Mouse (Mus musculus) adrenal gland, adult 2 months (tissue): ENCODE results near the gene Asic2. TPM values are rescaled to one million over a fixed set of nuclear protein-coding genes. Genes with fewer than 3 reads are reported as not detected.
A peak's percentile ranks its signal among the peaks of the same experiment; 100 is the strongest.

Experiments
- DNase-seq: peaks from one replicate; pipeline ENCODE4 v3.0.0; 2021
- polyA plus RNA-seq: library from polyadenylated mRNA; depleted of rRNA; stranded (reverse); fragments of >200 nt; gene quantifications from 2 replicates; pipeline ENCODE4 v1.2.3, GENCODE M21; 2012
- total RNA-seq, 2 experiments: library from RNA; stranded (reverse); gene quantifications; 2 replicates each; pipeline ENCODE4 v1.2.3; 2021

The Asic2 gene
- total and polyA plus RNA-seq, 3 experiments: 1.9 to 2.7 (median 2.1) TPM

DNA sequence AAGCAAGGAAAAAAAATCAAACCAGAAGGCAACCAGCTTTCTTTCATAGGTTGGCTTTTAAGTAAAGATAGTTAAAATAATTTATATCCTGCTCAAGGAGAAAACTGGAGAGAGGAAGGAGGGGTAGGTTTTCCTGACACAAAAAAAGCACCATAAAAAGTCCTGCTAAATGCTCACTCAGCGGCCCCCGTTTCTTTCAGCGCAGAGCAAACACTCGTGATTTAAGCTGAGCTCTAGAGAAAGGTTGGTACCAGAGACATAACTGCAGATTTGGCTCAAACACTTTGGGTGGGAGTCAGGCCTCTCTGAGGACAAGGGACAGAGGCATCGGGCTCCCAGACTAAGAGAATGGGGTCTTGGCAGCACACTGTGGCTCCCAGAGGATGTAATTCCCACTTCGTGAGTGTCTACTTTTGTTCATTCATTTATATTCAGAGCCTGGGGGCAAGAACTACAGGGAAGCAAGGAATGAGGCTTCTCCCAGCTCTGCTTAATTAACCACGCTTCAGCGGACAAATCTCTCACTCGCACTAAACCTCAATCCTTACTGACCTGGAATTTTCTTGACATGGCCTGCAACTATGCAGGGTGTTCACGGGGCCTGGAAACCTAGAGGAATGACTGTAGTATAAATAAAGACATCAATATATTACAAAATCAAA, 965.4 kb downstream of the Asic2 start:
- DNase-seq: no peak

DNA sequence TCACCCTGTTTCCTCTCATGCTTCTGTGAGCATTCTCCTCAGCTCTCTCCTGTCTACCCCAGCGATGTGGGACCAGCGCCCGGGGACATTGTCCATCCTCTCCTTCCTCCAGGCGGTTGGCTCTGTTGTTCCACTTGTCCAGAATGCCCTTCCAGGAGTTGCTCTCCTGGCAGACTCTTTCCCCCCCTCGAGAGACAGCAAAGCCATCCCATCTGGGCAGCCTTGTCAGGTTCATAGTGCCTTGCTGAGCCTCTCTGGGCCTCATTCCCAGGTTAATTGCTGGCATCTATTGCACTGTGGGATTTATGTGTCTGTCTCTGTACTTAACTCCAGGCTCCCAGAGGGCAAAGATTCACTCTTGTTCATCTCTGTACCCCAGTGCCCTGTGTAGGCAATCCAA, 972.6 kb downstream of the Asic2 start:
- no peak for DNase-seq

DNA sequence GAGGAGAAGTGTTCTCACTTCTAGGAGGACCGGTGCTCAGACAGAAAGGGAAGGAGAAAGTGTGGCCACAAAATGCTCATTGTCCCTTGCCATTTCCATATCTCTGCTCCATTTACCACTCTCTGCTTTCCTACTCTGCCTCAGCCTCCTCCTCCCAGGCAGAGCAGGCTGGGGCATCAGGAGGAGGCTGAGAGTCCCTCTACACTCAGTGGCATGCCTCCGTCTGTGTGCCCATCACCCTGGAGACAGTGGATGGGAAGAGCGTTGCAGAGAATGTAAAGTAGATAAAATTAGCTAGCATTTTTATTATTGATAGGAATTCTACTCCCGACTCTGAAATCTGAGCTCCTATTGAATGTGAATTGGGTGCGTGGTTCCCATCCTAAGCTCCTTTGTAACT, 984.7 kb downstream of the Asic2 start:
- no peak for DNase-seq

DNA sequence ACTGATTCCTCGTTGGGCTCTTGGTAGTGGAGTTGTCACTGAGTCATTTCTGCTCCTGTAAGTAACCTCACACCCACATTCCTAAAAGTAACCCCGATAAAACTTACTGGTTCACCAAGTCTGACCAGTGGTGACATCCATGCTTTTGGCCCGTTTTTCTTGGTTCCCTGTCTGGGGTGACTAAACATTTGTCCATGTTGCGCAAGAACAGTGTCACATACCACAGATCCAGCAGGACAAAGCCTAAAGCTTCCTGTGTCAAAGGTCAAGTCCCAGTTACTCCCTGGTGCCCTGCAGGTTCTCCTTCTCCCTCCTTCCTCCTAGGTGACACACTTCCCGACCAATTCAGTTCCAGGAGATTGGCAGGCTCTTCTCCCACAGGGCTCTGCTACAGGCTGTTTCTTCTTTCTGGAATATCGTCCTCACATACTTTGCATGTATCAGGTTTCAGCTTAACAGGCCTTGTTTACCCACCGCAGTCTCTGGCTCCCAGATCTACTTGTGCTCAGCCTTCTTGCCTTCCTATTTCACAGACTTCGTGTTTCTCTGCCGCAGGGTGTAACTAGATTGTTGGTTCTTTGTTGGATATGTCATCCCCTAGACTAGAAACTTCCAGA, 991.9 kb downstream of the Asic2 start:
- peak; percentile 8 for DNase-seq

DNA sequence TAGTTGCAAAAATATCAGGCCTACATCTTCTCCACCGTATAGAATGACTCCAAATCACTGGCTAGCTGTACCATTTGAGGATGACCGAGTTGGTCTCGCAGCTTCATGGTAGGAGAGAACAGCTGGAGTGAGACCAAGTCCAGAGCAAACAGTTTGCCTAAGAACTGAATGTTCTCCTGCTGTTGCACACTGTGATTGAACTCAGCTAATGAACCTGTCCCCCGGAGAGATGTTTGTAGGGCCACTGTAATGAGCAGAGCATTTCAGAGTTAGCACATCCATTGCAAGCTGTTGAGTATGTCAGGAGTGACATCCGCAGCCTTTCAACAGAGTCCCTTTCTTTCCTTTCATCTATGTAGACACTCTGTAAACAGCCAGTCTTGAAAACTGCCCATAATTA, 993.6 kb downstream of the Asic2 start:
- DNase-seq: no peak

DNA sequence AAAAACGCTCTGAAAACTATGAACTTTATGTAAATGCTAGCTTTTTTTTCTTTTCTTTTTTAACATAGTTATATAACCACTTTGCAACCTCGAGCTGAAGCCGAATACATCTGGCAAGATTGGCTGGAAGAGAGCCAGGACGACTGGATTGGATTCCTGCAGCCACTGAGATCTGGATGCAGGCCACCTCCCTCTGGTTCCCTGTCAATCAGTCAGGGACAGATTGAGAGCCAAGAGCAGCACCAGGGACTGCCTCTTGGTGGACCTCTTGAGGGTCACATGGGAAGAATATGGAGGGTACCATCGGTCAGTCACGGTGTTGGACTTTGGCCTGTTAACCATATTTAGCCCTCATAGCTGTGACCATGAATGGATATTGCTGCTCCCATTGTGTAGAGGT, 994.3 kb downstream of the Asic2 start:
- DNase-seq: peak; percentile 52

DNA sequence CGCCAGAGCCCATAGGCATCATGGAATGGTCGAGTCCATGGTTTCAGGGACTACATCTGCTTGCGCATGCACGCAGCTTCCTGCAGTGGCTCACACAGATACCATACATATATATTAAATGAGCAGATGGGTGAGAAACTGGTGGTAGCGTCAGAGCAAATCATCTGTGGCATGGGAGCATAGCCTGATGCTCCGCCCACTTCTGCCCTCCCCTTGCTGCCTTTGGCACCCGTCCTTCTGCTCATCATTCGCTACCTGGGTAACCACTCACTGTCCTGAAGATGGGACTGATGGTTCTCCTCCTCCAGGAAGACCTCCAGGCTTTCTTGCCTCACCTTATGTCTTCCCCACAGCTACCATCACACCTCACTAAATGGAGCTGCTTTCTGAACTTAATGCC, 995.0 kb downstream of the Asic2 start:
- no peak for DNase-seq

DNA sequence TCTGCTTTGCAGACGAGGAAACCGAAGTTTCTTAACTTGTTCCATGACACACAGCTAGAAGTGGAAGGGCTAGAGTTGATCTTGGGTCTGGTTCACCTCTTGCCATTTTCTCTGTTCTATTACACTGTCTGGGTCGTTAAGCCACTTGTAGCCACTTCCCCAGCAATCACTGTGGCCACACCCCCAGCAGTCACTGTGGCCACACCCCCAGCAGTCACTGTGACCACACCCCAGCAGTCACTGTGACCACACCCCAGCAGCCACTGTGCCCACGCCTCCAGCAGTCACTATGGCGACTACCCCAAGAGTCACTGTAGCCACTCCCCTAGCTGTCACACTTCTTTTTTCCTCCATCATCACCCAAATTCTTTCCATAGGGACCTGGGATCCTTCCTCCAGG, 1000.7 kb downstream of the Asic2 start:
- DNase-seq: no peak

DNA sequence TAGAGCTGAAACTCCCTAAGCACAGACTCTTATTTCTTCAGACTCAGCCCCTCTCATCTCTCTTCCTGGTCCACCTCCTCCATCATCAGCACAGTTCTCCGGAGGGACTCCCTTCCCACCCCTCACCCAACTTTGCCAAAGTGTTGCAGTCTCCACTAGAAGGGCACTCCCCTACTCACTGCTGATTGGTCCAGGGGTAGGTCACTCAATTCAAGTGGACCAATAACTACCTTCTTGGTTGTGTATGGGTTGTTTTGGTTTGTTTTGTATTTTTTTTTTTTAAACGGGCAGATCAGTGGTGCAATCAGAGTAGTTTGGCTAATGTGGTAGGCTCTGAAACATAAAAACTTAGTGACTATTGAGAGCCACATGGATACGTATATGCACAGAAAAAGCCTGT, 1002.2 kb downstream of the Asic2 start:
- no peak for DNase-seq

DNA sequence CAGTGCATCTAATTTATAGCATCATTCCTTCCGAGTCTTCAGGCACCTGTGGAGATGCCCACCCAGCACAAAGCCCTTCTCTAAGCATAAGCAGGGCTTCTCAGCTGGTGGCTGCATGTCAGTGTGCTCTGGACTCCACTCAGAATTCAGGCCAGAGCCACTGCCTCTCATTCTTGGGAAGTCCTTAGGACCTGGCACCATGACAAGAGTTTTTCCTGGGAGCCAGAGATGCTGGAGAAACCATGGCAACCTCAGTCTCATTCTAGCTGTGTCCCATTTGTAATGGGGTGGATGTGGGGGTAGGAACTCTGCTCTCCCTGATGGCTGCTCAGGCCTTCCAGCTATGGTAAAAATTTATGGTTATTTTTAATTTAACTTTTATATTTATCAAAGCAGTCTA, 1006.9 kb downstream of the Asic2 start:
- DNase-seq: no peak

DNA sequence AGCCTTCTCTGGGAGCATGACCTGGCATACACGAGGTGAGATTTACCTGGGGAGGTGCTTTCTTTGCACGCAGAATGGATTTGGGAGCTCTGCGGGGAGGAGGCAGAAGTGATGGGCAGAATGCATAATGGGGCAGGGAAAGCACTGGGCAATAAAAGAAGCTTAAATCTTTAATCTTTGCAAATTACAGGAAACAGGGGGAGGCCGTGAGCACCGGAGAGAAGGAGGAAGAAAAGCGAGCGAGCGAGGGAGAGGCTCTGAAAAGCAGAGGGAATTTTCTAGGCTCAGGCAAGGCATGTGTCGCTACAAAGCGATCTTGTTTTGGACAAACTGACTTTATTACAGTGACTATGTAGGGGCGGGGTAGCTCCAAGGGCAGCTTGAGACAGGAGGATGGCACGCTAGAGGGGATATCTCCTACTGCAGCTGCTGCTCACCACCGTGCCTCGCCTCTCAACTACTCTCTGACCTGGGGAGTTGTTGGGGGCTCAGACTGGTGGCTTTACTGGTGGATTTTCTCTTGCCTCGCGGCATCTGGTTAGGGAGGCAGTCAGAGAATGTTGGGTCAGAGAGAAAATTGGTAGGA, 1010.1 kb downstream of the Asic2 start:
- no peak for DNase-seq

DNA sequence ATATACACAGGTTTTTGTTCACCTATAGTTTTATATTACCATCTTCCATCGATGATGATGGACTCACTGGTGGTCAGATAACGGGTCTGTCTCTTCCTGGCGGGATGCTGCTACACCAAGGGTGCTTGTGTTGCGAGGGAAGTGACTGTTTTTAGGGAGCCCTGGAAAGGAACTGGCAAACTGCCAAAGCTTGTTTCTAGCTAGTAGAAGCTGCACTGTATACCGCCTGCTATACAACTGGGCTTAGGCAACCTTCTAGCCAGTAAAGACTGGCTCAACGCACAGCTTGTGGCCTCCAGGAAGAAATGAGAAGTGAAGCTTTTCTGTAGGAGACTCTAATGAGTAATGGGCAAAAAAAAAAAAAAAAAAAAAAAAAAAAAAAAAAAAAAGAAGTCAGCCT, 1012.3 kb downstream of the Asic2 start:
- no peak for DNase-seq

DNA sequence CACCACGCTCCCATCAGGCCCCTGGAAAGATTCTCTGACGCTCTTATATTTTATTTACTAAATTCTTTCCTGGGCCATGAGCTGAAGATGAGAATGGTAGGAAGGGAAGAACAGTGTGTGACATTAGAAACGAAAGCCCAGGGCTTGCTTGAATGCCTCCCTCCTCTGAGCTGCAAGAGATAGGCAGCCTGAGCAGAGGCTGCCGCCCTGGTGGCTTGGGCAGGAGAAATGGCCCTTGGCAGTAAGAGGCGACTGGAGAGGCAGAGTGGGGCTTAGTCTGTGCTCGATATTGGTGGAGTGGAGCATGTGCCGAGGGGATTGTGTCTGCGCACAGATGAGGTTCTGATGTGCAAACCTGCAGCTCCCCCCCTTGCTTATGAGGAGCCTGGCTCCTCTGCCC, 1014.1 kb downstream of the Asic2 start:
- no peak for DNase-seq

DNA sequence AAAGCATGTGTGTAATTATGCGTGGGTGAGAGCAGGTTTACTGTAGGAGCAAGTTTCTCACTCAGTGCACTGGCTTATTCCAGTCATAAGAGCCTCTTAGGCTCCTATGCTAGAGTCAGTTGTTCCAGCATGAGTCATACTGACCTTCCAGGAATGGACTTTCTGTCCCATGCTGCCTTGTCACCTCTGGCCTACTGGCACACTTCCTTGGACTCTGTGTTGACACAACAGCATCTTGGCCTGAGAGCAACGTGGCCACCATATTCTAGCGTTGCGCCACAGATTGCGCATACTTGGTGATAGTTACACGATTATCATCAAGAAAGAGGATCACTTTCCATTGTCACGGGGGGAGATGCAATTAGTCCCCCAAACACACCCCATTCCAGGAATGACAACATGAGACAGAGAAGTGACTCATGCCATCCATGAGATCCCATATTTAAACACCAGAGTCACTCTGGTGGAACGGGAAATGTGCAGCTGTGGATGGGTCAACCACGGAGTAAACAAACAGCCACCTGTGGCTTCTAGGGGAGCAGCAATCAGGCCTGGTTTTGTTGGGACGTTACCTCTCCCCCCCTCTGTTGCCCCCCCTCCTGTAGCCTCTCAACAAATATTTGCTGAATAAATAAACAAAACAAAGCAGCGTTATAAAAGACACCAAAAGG, 1019.1 kb downstream of the Asic2 start:
- DNase-seq: peak; percentile 72

DNA sequence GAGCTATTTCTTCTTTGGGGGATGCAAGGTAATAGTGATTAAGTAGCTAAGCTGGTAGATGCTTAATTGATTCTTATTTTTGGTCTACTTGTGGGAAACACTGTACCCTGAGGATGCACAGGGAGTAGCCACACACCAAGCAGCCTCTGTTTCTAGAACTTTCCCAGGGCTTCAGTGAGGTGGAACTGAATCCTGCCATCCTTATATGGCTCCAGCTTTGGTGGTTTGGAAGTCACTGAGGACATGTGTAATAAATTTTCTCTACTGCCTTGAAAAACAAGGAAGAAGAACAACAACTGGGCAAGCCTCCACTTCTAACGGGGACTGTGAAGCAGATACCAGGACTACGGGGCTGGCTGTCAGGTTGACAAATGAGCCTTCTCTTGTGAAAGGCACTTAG, 1020.2 kb downstream of the Asic2 start:
- DNase-seq: peak; percentile 35

DNA sequence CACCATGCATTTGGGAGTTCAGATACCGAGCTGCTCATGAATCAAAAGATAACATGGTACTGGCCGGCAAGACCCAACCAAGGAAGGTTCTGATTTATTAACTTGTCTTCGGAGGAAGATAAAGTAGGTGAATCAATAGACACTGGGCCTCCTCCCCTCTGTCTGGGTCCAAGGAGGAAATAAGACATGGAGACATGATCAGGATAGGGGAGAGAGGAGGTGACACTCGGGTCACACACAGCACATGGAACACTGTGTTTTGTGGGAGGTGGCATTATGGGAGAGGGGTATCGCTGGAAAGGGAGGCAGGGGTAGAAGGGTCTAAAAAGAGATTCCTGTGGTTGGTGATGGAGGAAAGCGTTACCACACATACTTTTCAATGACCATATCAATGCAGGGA, 1022.1 kb downstream of the Asic2 start:
- DNase-seq: no peak

DNA sequence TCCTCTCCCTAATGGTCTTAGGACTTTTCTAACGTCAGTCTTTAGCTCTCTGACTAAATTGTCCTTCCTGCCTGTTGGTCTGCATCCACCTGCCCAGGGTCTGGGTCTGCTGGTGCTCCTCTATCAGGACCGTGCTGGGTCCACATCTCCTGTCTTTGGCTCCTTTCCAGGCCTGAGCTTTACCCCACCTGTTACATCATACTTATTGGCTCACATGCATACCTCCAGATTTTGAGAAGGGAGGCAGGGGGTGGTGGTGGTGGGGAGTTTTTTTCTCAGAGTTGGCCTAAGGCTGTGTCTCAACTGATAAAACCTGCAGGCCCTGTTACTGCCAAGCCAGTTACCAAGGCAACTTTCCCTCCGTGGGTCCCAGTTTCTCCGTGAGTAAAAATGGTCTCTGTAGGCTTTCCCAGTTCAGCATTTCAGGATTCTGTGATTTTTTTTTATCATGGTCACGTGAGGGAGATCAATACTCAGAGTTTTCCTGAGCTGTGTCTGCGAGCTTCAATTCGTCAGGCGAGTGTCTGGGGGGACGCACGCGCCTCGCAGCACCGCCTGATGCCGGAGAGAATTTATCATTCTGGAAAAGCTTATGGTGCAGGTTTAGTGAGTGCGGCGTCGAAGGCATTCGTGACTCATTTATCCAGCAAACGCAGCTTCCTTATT, 1044.8 kb downstream of the Asic2 start:
- no peak for DNase-seq

DNA sequence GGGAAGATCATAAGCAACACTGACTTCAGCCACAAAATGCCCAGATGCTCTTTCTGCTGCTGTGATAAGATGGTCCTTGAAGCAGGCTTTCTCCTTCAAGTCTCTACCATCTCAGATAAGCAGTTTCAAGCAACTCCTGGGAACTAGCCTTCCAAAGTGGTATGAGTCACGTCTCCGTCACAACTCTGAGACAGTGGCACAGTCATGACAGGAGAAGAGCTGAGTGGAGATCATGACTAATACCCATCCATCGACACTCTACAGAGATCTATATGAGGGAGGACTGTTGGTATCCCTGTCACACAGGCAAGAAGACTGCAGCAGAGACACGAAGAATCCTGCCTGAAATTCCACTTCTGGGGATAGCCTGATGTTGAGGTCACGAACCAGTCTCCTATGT, 1049.9 kb downstream of the Asic2 start:
- DNase-seq: peak; percentile 18

DNA sequence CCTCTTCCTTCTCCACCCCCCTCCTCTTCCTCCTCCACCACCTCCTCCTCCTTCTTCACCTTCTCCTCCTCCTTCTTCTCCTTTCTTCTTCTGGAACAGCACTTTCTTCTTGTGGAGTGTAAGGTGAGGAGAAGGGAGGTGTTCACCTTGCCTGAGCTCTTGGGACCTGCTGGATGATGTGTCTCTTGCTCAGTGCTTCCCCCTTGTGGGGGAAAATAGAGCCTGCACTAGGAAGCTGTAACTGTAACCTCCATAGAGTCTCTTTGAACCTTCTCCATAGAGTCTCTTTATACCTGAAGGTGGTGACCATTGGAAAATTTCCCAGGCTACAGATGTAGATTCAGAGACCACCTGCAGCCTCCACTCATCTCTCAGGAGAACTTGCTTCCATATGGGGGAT, 1050.6 kb downstream of the Asic2 start:
- DNase-seq: no peak

DNA sequence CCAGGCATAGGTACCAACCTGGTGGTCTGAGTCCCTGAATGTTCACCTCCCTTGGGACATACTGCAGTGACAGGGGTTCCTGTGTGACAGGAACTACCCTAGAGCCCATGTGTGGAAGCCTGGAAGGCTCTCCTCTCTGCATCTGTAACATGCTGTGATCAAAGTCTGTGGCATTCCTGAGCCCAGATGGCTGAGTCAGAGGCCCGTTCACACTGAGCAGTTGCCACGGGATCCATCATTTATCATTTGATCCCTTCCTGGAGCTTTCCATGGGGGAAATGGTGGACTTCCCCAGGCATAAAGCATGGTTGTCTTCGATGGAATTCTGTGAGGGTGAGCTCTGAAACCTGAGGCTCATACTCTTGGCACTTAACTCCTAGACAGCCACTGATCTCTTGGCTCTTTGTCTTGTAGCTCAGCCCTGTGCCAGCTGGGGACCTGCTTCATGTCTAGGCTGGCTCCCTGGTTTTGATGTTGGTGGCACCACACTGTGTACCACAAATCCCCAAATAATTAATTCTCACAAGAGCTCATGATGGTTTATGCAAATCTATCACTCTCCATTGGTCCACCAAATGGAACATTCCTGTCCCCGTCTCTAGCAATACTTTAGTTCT, 1054.7 kb downstream of the Asic2 start:
- DNase-seq: no peak

DNA sequence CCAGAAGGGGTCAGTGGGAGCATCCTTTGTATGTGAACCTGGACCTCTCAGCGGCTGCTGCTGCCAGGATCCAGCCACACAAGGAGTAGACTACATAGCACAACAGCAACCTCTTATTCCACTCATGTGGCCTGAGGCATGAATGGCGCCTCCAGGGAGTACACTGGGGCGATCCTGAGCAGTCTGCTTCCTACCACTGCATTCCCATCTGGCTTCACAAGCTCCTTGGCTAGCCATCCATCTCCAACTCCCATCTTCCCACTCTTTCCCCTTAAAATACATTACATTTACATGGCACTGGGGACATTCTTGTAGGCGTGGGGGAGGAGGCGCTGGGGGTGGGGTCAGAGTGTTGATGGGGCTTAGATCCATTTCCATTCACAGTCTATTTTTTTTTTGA, 1055.5 kb downstream of the Asic2 start:
- DNase-seq: no peak

DNA sequence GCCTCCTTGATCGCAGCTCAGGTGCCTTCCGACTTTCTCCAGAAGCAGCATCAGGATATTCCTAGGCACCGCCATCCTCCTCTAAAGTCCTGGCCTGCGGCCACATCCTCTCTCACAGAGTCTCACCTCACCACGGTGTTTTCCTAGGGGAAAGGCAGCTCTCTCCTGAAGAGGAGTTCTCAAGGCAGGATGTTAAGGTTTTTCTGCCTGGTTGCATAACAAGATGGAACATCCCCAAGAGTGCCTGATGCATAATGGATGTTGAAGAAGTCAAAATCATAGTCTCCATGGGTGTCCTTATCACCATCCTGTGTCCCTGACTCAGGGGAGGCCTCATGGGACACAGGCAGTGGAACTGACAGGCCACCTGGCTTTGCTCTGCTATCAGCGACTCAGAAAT, 1060.4 kb downstream of the Asic2 start:
- no peak for DNase-seq
